Mouse (Mus musculus) ovary, adult 10 weeks (tissue): ENCODE data around the gene Hist1h2bh. TPM values are rescaled to one million over a fixed set of nuclear protein-coding genes. Genes with fewer than 3 reads are reported as not detected.

Experiments
- polyA plus RNA-seq: library from polyadenylated mRNA; stranded (reverse); fragments of 350-450 nt; fragmentation: Illumina TruSeq; extraction: RNeasy Lipid Tissue Mini Kit (QIAGEN cat#74804); gene quantifications from one replicate; pipeline ENCODE4 v1.2.3, GENCODE M21; 2014

Gene Hist1h2bh
- polyA plus RNA-seq, 1 experiment from 2014 or later: 1.00 TPM

Other genes starting within 250 kb of the Hist1h2bh start
- gene Zfp322a, start 174.2 kb downstream of the Hist1h2bh start, polyA plus RNA-seq: 155 TPM
- 3.4 TPM for gene Abt1, start 119.5 kb downstream of the Hist1h2bh start, polyA plus RNA-seq
- gene Btn1a1, start 77.5 kb downstream of the Hist1h2bh start, polyA plus RNA-seq: 0.17 TPM
- gene Btn2a2, start 54.5 kb downstream of the Hist1h2bh start, polyA plus RNA-seq: not detected
- not detected for gene Hist1h4h, start 12.3 kb downstream of the Hist1h2bh start, polyA plus RNA-seq
- gene Hist1h2af, start 9.5 kb downstream of the Hist1h2bh start, polyA plus RNA-seq: not detected
- not detected for gene Hist1h3g, start 8.0 kb downstream of the Hist1h2bh start, polyA plus RNA-seq
- not detected for gene Hist1h3f, start 660 bp upstream of the Hist1h2bh start, polyA plus RNA-seq
- gene Hist1h4f, start 8.3 kb upstream of the Hist1h2bh start, polyA plus RNA-seq: not detected
- 0.14 TPM for gene Hist1h1d, start 9.9 kb upstream of the Hist1h2bh start, polyA plus RNA-seq
- not detected for gene Hist1h3e, start 19.0 kb upstream of the Hist1h2bh start, polyA plus RNA-seq
- gene Hist1h2ae, start 27.8 kb upstream of the Hist1h2bh start, polyA plus RNA-seq: 0.80 TPM
- not detected for gene Hist1h2bg, start 28.0 kb upstream of the Hist1h2bh start, polyA plus RNA-seq
- gene Hist1h2bf, start 30.8 kb upstream of the Hist1h2bh start, polyA plus RNA-seq: not detected
- not detected for gene Hist1h2ad, start 31.0 kb upstream of the Hist1h2bh start, polyA plus RNA-seq
- gene Hist1h3d, start 32.4 kb upstream of the Hist1h2bh start, polyA plus RNA-seq: 0.37 TPM
- 0.57 TPM for gene Hist1h4d, start 38.2 kb upstream of the Hist1h2bh start, polyA plus RNA-seq
- 3.4 TPM for gene Hist1h2be, start 77.7 kb upstream of the Hist1h2bh start, polyA plus RNA-seq
- 0.40 TPM for gene Hist1h1e, start 79.2 kb upstream of the Hist1h2bh start, polyA plus RNA-seq
- gene Hist1h2ac, start 140.6 kb upstream of the Hist1h2bh start, polyA plus RNA-seq: 0.83 TPM
- gene Hist1h2bc, start 140.8 kb upstream of the Hist1h2bh start, polyA plus RNA-seq: 68.0 TPM
- not detected for gene Hist1h1t, start 152.4 kb upstream of the Hist1h2bh start, polyA plus RNA-seq
- gene Hist1h4c, start 155.1 kb upstream of the Hist1h2bh start, polyA plus RNA-seq: not detected
- gene Hfe, start 167.5 kb upstream of the Hist1h2bh start, polyA plus RNA-seq: 24.7 TPM
- gene Hist1h1c, start 195.4 kb upstream of the Hist1h2bh start, polyA plus RNA-seq: 9.9 TPM
- not detected for gene Hist1h3c, start 202.2 kb upstream of the Hist1h2bh start, polyA plus RNA-seq
- not detected for gene Hist1h2bb, start 203.3 kb upstream of the Hist1h2bh start, polyA plus RNA-seq
- gene Hist1h2ab, start 207.7 kb upstream of the Hist1h2bh start, polyA plus RNA-seq: not detected
- not detected for gene Hist1h3b, start 208.9 kb upstream of the Hist1h2bh start, polyA plus RNA-seq
- not detected for gene Hist1h4b, start 213.6 kb upstream of the Hist1h2bh start, polyA plus RNA-seq
- gene Hist1h4a, start 217.8 kb upstream of the Hist1h2bh start, polyA plus RNA-seq: not detected
- gene Hist1h3a, start 219.0 kb upstream of the Hist1h2bh start, polyA plus RNA-seq: not detected
- gene Hist1h1a, start 220.3 kb upstream of the Hist1h2bh start, polyA plus RNA-seq: not detected
- not detected for gene Trim38, start 226.5 kb upstream of the Hist1h2bh start, polyA plus RNA-seq